Mouse (Mus musculus) adrenal gland, postnatal 10 days (tissue): ENCODE results near the gene Avpi1. TPM values are rescaled to one million over a fixed set of nuclear protein-coding genes. Genes with fewer than 3 reads are reported as not detected.
"Not testable (repeated sequence)": the region's sequence is repeated elsewhere in the genome, so short reads cannot be mapped to it uniquely, and the experiment has no call there.

Source experiments
- DNase-seq: peaks from one replicate; pipeline ENCODE4 v3.0.0; 2021; ENCODE audit warnings: mixed read lengths
- total RNA-seq, 2 experiments: library from RNA; stranded (reverse); gene quantifications; 2 replicates each; pipeline ENCODE4 v1.2.3; 2021

The Avpi1 gene
- total RNA-seq, 2 experiments from 2014 or later, result 15.9 to 33.2 TPM

GRCm38 (mm10) chr19:42115783-42116335, 13.0 kb downstream of the Avpi1 start:
- DNase-seq, result no peak

- no peak for DNase-seq
Observed at GRCm38 (mm10) chr19:42104681-42105080, 24.2 kb downstream of the Avpi1 start.

- no peak for DNase-seq
Observed at GRCm38 (mm10) chr19:42099406-42099805, 29.5 kb downstream of the Avpi1 start.

- DNase-seq, result no peak
Observed at GRCm38 (mm10) chr19:42090637-42091141, 38.2 kb downstream of the Avpi1 start.

- DNase-seq, result peak; percentile 98
Observed at GRCm38 (mm10) chr19:42089748-42090595, 38.9 kb downstream of the Avpi1 start, which contains the start of gene Pi4k2a. Gene Pi4k2a, plus strand, starts transcription at chr19:42090470.

- DNase-seq, result peak; percentile 68
Observed at GRCm38 (mm10) chr19:42089103-42089747, 39.6 kb downstream of the Avpi1 start.

GRCm38 (mm10) chr19:42086166-42086565, 42.7 kb downstream of the Avpi1 start, which contains the start of gene Morn4:
Gene Morn4, minus strand, starts transcription at chr19:42086357.
- DNase-seq, result peak; percentile 90

- DNase-seq, result no peak
Observed at GRCm38 (mm10) chr19:42085690-42086089, 43.2 kb downstream of the Avpi1 start.

- not testable (repeated sequence) for DNase-seq
Observed at GRCm38 (mm10) chr19:42081613-42082012, 47.2 kb downstream of the Avpi1 start.

GRCm38 (mm10) chr19:42080469-42080868, 48.4 kb downstream of the Avpi1 start:
- no peak for DNase-seq

GRCm38 (mm10) chr19:42079950-42080349, 48.9 kb downstream of the Avpi1 start:
- DNase-seq, result no peak

- DNase-seq, result no peak
Observed at GRCm38 (mm10) chr19:42079006-42079405, 49.9 kb downstream of the Avpi1 start.

GRCm38 (mm10) chr19:42078566-42078965, 50.3 kb downstream of the Avpi1 start:
- no peak for DNase-seq

- no peak for DNase-seq
Observed at GRCm38 (mm10) chr19:42075992-42076391, 52.9 kb downstream of the Avpi1 start.

- DNase-seq, result no peak
Observed at GRCm38 (mm10) chr19:42075051-42075450, 53.8 kb downstream of the Avpi1 start.

Other genes with a start within 250 kb of the Avpi1 start
- gene Rrp12, start 232.9 kb downstream of the Avpi1 start, total RNA-seq, result 10 to 100 TPM; 12.6 to 12.8 TPM
- 100 to 1,000 TPM; 536 to 564 TPM for gene Pgam1, start 217.1 kb downstream of the Avpi1 start, total RNA-seq
- 10 to 100 TPM; 24.3 to 25.5 TPM for gene Exosc1, start 195.6 kb downstream of the Avpi1 start, total RNA-seq
- 10 to 100 TPM; 30.7 to 36.7 TPM for gene Zdhhc16, start 195.6 kb downstream of the Avpi1 start, total RNA-seq
- 10 to 100 TPM; 15.5 to 24.2 TPM for gene Mms19, start 147.9 kb downstream of the Avpi1 start, total RNA-seq
- 10 to 100 TPM; 17.1 to 20.2 TPM for gene Ubtd1, start 147.3 kb downstream of the Avpi1 start, total RNA-seq
- 1 to 10 TPM; 2.2 to 5.9 TPM for gene Ankrd2, start 93.1 kb downstream of the Avpi1 start, total RNA-seq
- 10 to 100 TPM; 24.6 to 39.9 TPM for gene Hoga1, start 83.4 kb downstream of the Avpi1 start, total RNA-seq
- gene 4933411K16Rik, start 76.8 kb downstream of the Avpi1 start, total RNA-seq, result 1 to 10 TPM in 1 of 2 experiments, under 1 TPM in 1; 0.75 to 1.3 TPM
- 1 to 10 TPM; 6.5 to 9.7 TPM for gene Morn4, start 42.7 kb downstream of the Avpi1 start, total RNA-seq
- gene Pi4k2a, start 38.6 kb downstream of the Avpi1 start, total RNA-seq, result 10 to 100 TPM; 37.0 to 41.3 TPM
- gene Marveld1, start 18.3 kb upstream of the Avpi1 start, total RNA-seq, result 10 to 100 TPM; 42.0 to 46.4 TPM
- 10 to 100 TPM; 36.9 to 52.9 TPM for gene Zfyve27, start 34.9 kb upstream of the Avpi1 start, total RNA-seq
- 1 to 10 TPM; 5.1 to 6.2 TPM for gene Sfrp5, start 73.2 kb upstream of the Avpi1 start, total RNA-seq
- 1 to 10 TPM in 1 of 2 experiments, under 1 TPM in 1; 0.99 to 2.3 TPM for gene Golga7b, start 118.5 kb upstream of the Avpi1 start, total RNA-seq